Mouse (Mus musculus): ENCODE measurements at regions not wholly inside any gene's neighbourhood (a gene's known extent, or its start where the extent isn't known, plus 50 kb on each side); places are given as distances from the start of the nearest gene placed in this dataset.

DNA sequence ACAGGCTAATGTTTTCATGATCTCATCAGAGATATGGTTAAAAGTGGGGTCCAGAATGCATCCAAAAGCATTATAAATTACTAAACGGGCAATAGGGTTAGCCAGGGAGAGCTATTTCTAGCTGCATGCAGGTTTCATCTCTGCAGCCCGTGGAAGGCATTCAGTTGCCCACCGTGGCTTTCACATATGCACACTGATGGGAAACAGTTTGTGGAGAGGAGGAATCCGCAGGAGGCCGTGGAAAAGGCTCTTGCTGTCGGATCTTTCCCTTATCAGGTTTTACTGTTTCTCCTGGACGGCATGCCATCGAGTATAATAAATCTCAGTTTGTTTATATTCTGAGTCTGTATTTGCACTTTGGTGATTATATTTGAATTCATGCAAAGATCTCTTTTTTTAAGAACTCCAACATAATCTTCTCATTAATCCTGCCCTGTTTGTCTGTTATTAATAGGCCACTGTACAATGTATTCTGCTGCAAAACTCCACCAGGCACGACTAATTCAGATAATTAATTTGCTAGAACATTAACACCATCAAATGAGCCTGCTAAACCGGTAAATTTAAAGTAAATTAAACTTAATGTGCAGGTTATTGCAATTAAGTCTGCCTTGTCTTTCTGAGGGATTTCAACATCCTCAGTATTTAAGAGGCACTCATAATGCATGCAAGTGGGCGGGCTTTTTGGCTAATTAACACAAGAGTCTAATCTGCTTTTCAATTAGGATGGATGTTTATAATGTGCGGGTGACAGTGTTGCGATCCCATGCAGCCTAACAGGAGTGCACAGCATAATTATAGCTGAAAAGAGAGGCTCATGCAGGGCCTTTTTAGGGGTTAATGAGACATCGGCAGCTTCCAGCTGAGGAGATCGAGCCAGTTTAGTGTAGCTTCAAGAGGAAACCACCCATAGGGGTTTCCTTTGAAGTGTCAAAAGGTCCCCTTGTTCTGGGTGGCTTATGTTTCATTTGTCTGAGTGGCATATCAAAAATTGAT is 170.2 kb downstream of the Pou4f1 start:
- 54% methylated on average over 15 of the region's 15 CpGs for WGBS
- ATAC-seq (ENCODE audit: insufficient number of reproducible peaks, low FRiP score, low TSS enrichment, low read depth), result no peak
- Histone ChIP-seq H3K36me3 (no peaks in the 10 kb centered on the region), H3K27me3 (no peaks in the 10 kb centered on the region), H3K9me3 (replicated peaks) (no peaks in the 10 kb centered on the region), H3K27ac (replicated peaks) (no peak overlapping the region), H3K4me1 (no peaks in the 10 kb centered on the region), H3K4me3 (replicated peaks) (no peak overlapping the region), H3K9ac (no peak overlapping the region), H3K4me2 (replicated peaks) (no peak overlapping the region)

DNA sequence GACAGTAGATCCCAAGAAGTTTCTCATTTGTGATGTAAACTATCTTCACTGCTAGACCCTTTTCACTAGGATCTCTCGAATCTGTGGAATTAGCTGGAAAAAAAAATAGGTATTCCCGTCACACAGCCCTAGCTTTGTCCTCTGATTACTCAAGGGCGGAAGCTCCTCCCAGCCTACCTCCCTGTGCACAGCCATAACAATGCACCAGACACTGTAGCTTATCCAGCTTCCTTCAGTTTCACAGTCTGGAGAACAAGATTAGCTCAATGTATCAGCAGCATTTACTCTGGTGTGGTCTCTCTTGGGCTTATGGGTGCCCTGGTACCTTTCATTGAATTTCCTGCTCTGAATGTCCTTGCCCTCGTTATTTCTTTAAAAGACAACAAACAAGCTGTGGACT is 174.0 kb downstream of the Pou4f1 start:
- no peak overlapping the region for H3K4me3 ChIP-seq (replicated peaks)
- no peak for ATAC-seq (ENCODE audit: insufficient number of reproducible peaks, low FRiP score, low TSS enrichment, low read depth)
- no peak overlapping the region for H3K9ac ChIP-seq
- H3K36me3 ChIP-seq, result no peaks in the 10 kb centered on the region
- H3K4me2 ChIP-seq (replicated peaks), result no peak overlapping the region
- H3K27ac ChIP-seq (replicated peaks), result no peak overlapping the region
- no peaks in the 10 kb centered on the region for H3K27me3 ChIP-seq
- 53% methylated on average over 4 of the region's 4 CpGs for WGBS
- H3K9me3 ChIP-seq (replicated peaks), result no peaks in the 10 kb centered on the region
- no peaks in the 10 kb centered on the region for H3K4me1 ChIP-seq

DNA sequence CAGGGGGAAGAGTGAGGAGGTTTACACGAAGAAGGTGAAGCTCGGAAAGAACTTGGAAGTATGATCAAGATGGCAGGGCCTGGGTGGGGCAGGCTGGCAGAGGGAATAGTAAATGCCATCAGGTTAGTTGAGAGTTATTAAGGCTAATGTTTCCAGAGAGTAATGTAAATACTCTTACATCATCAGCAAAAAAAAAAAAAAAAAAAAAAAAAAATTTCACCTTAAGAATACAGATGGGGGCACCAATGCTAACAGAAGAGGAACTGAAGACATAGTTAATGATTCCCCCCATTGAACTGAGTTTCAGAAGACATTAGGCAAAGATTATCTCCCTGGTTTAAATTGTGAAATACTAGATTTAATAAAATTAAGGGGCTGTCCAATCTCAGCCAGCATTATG is 174.7 kb downstream of the Pou4f1 start:
- H3K9ac ChIP-seq, result no peak overlapping the region
- no peak overlapping the region for H3K4me2 ChIP-seq (replicated peaks)
- no peak for ATAC-seq (ENCODE audit: insufficient number of reproducible peaks, low FRiP score, low TSS enrichment, low read depth)
- no peaks in the 10 kb centered on the region for H3K9me3 ChIP-seq (replicated peaks)
- no peak overlapping the region for H3K27ac ChIP-seq (replicated peaks)
- H3K36me3 ChIP-seq, result no peaks in the 10 kb centered on the region
- 96% methylated on average over 2 of the region's 2 CpGs for WGBS
- no peak overlapping the region for H3K4me3 ChIP-seq (replicated peaks)
- H3K4me1 ChIP-seq, result no peaks in the 10 kb centered on the region
- H3K27me3 ChIP-seq, result no peaks in the 10 kb centered on the region

- no peaks in the 10 kb centered on the region for H3K36me3 ChIP-seq
- no peak for ATAC-seq (ENCODE audit: insufficient number of reproducible peaks, low FRiP score, low TSS enrichment, low read depth)
- 83% methylated on average over 6 of the region's 6 CpGs for WGBS
Measured at GRCm38 (mm10) chr14:104280353-104280752, 187.4 kb downstream of the Pou4f1 start.

GRCm38 (mm10) chr14:104279890-104280289 is 187.9 kb downstream of the Pou4f1 start:
- no peak for ATAC-seq (ENCODE audit: insufficient number of reproducible peaks, low FRiP score, low TSS enrichment, low read depth)
- H3K27ac ChIP-seq (replicated peaks), result no peak overlapping the region
- WGBS, result 75% methylated on average over 5 of the region's 5 CpGs
- no peak overlapping the region for H3K9ac ChIP-seq
- no peaks in the 10 kb centered on the region for H3K27me3 ChIP-seq
- no peak overlapping the region for H3K4me3 ChIP-seq (replicated peaks)
- no peaks in the 10 kb centered on the region for H3K9me3 ChIP-seq (replicated peaks)
- H3K4me2 ChIP-seq (replicated peaks), result no peak overlapping the region
- no peaks in the 10 kb centered on the region for H3K4me1 ChIP-seq
- no peaks in the 10 kb centered on the region for H3K36me3 ChIP-seq

More at GRCm38 (mm10) chr14:104280353-104280752, 187.4 kb downstream of the Pou4f1 start:
- no peaks in the 10 kb centered on the region for H3K9me3 ChIP-seq (replicated peaks)
- H3K27ac ChIP-seq (replicated peaks), result no peak overlapping the region
- no peak overlapping the region for H3K4me3 ChIP-seq (replicated peaks)
- H3K4me1 ChIP-seq, result no peaks in the 10 kb centered on the region
- H3K27me3 ChIP-seq, result no peaks in the 10 kb centered on the region
- no peak overlapping the region for H3K4me2 ChIP-seq (replicated peaks)
- H3K9ac ChIP-seq, result no peak overlapping the region

- Histone ChIP-seq H3K9me3 (replicated peaks) (no peaks in the 10 kb centered on the region), H3K27me3 (no peaks in the 10 kb centered on the region), H3K27ac (replicated peaks) (no peak overlapping the region), H3K4me3 (replicated peaks) (no peak overlapping the region), H3K9ac (no peak overlapping the region), H3K36me3 (no peaks in the 10 kb centered on the region), H3K4me1 (no peaks in the 10 kb centered on the region), H3K4me2 (replicated peaks) (no peak overlapping the region)
- ATAC-seq (ENCODE audit: insufficient number of reproducible peaks, low FRiP score, low TSS enrichment, low read depth), result no peak
- WGBS, result 70% methylated on average over 4 of the region's 4 CpGs
Measured at GRCm38 (mm10) chr14:104274752-104275151, 193.0 kb downstream of the Pou4f1 start.

GRCm38 (mm10) chr14:104264919-104265764 is 202.7 kb downstream of the Pou4f1 start:
- H3K9ac ChIP-seq, result no peak overlapping the region
- ATAC-seq (ENCODE audit: insufficient number of reproducible peaks, low FRiP score, low TSS enrichment, low read depth), result no peak
- no peaks in the 10 kb centered on the region for H3K27me3 ChIP-seq
- no peak overlapping the region for H3K4me3 ChIP-seq (replicated peaks)
- no peaks in the 10 kb centered on the region for H3K36me3 ChIP-seq
- WGBS, result 58% methylated on average over 6 of the region's 6 CpGs
- H3K4me2 ChIP-seq (replicated peaks), result no peak overlapping the region
- H3K27ac ChIP-seq (replicated peaks), result no peak overlapping the region
- H3K9me3 ChIP-seq (replicated peaks), result no peaks in the 10 kb centered on the region
- H3K4me1 ChIP-seq, result no peaks in the 10 kb centered on the region

- Histone ChIP-seq H3K9ac (no peak overlapping the region), H3K27ac (replicated peaks) (no peak overlapping the region), H3K4me3 (replicated peaks) (no peak overlapping the region), H3K4me2 (replicated peaks) (no peak overlapping the region), H3K36me3 (no peaks in the 10 kb centered on the region), H3K27me3 (no peaks in the 10 kb centered on the region), H3K4me1 (no peaks in the 10 kb centered on the region), H3K9me3 (replicated peaks) (no peaks in the 10 kb centered on the region)
- ATAC-seq (ENCODE audit: insufficient number of reproducible peaks, low FRiP score, low TSS enrichment, low read depth), result no peak
- WGBS, result 74% methylated on average over 5 of the region's 5 CpGs
Measured at GRCm38 (mm10) chr14:104216965-104217364, 250.8 kb downstream of the Pou4f1 start.

DNA sequence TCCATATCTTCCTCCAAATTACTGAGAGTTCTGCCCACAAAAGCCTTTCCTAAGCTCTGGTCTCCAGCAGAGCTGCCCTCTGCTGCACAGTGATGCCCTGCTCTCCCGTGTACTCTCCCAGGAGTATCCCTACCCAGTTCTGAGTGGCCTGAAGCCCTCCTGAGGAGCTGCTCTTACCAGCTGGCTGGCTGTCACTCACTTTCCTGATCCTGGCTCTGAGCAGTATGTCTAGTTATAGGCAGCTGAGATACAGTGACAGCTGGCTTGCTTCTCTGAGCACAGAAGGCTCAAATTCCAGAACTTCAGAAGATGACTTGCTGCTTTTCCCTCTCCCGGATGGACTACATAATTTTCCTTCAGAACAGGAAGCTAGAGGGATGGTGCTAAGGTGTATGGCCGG is 257.1 kb downstream of the Pou4f1 start:
- Histone ChIP-seq H3K4me2 (replicated peaks) (no peak overlapping the region), H3K9ac (no peak overlapping the region), H3K36me3 (no peaks in the 10 kb centered on the region), H3K4me3 (replicated peaks) (no peak overlapping the region), H3K4me1 (no peaks in the 10 kb centered on the region), H3K9me3 (replicated peaks) (no peaks in the 10 kb centered on the region), H3K27me3 (no peaks in the 10 kb centered on the region), H3K27ac (replicated peaks) (no peak overlapping the region)
- ATAC-seq (ENCODE audit: insufficient number of reproducible peaks, low FRiP score, low TSS enrichment, low read depth), result peak; percentile 69
- 42% methylated on average over 3 of the region's 3 CpGs for WGBS

- no peaks in the 10 kb centered on the region for H3K27me3 ChIP-seq
- no peaks in the 10 kb centered on the region for H3K36me3 ChIP-seq
- ATAC-seq (ENCODE audit: insufficient number of reproducible peaks, low FRiP score, low TSS enrichment, low read depth), result no peak; the same call in 1 of the 2 replicates
- WGBS, result 62% methylated on average over 4 of the region's 4 CpGs
- no peaks in the 10 kb centered on the region for H3K9me3 ChIP-seq (replicated peaks)
- H3K4me3 ChIP-seq (replicated peaks), result no peak overlapping the region
- no peak overlapping the region for H3K4me2 ChIP-seq (replicated peaks)
- H3K4me1 ChIP-seq, result no peaks in the 10 kb centered on the region
- no peak overlapping the region for H3K27ac ChIP-seq (replicated peaks)
- H3K9ac ChIP-seq, result no peak overlapping the region
Measured at GRCm38 (mm10) chr14:104208855-104209254, 258.9 kb downstream of the Pou4f1 start.

GRCm38 (mm10) chr14:104208040-104208816 is 259.6 kb downstream of the Pou4f1 start:
- 62% methylated on average over 7 of the region's 7 CpGs for WGBS
- H3K4me2 ChIP-seq (replicated peaks), result no peak overlapping the region
- H3K9ac ChIP-seq, result no peak overlapping the region
- no peak overlapping the region for H3K4me3 ChIP-seq (replicated peaks)
- no peaks in the 10 kb centered on the region for H3K4me1 ChIP-seq
- H3K27me3 ChIP-seq, result no peaks in the 10 kb centered on the region
- no peak overlapping the region for H3K27ac ChIP-seq (replicated peaks)
- H3K36me3 ChIP-seq, result no peaks in the 10 kb centered on the region
- no peak for ATAC-seq (ENCODE audit: insufficient number of reproducible peaks, low FRiP score, low TSS enrichment, low read depth)
- H3K9me3 ChIP-seq (replicated peaks), result no peaks in the 10 kb centered on the region
